Mouse (Mus musculus) midbrain, embryonic 12.5 days (tissue): ENCODE data around the gene Tnfrsf25. TPM values are rescaled to one million over a fixed set of nuclear protein-coding genes. Genes with fewer than 3 reads are reported as not detected.
A peak's percentile ranks its signal among the peaks of the same experiment; 100 is the strongest.

Experiments
- ATAC-seq: fragments of 200-750 bp; cut with Nextera tagmentation; 2 replicates; pipeline ENCODE4 v1.8.0; 2017; ENCODE audit warnings: low read depth, moderate TSS enrichment, moderate library complexity; ENCODE audit not compliant: low FRiP score
- H3K27ac ChIP-seq: fragments of 300-500 bp; sonication (generic); replicated peaks from 2 replicates; pipeline ENCODE4 v1.5.1; 2016; ENCODE audit warnings: mild to moderate bottlenecking
- H3K27me3 ChIP-seq: fragments of 300-500 bp; sonication (generic); 2 replicates; pipeline ENCODE4 v1.6.1; 2016; ENCODE audit warnings: mild to moderate bottlenecking
- H3K36me3 ChIP-seq: fragments of 300-500 bp; sonication (generic); 2 replicates; pipeline ENCODE4 v1.6.1; 2016
- H3K4me1 ChIP-seq: fragments of 300-500 bp; sonication (generic); 2 replicates; pipeline ENCODE4 v1.6.1; 2016
- H3K4me2 ChIP-seq: fragments of 300-500 bp; sonication (generic); replicated peaks from 2 replicates; pipeline ENCODE4 v1.6.1; 2016; ENCODE audit warnings: mild to moderate bottlenecking, moderate library complexity
- H3K4me3 ChIP-seq: fragments of 300-500 bp; sonication (generic); 2 replicates; pipeline ENCODE4 v1.5.1; 2016; ENCODE audit warnings: mild to moderate bottlenecking
- H3K9ac ChIP-seq: fragments of 300-500 bp; sonication (generic); replicated peaks from 2 replicates; pipeline ENCODE4 v1.6.1; 2016; ENCODE audit warnings: mild to moderate bottlenecking, moderate library complexity
- H3K9me3 ChIP-seq: fragments of 300-500 bp; sonication (generic); 2 replicates; pipeline ENCODE4 v1.6.1; 2016; ENCODE audit warnings: mild to moderate bottlenecking
- WGBS: fragments of 180-500 bp; shearing (Covaris S2); methylation state at CpG from one replicate; pipeline ENCODE4 v1.1.7; 2016; 5-methylcytosine and 5-hydroxymethylcytosine counted together
- polyA plus RNA-seq: library from polyadenylated mRNA; unstranded; fragments of >200 nt; fragmentation: Nextera tagmentation; extraction: Ambion mirVana; gene quantifications from 2 replicates; pipeline ENCODE4 v1.2.1, GENCODE M21; 2016

Tnfrsf25 gene
- 0.73 and 0.83 TPM in 2 replicates for polyA plus RNA-seq

DNA sequence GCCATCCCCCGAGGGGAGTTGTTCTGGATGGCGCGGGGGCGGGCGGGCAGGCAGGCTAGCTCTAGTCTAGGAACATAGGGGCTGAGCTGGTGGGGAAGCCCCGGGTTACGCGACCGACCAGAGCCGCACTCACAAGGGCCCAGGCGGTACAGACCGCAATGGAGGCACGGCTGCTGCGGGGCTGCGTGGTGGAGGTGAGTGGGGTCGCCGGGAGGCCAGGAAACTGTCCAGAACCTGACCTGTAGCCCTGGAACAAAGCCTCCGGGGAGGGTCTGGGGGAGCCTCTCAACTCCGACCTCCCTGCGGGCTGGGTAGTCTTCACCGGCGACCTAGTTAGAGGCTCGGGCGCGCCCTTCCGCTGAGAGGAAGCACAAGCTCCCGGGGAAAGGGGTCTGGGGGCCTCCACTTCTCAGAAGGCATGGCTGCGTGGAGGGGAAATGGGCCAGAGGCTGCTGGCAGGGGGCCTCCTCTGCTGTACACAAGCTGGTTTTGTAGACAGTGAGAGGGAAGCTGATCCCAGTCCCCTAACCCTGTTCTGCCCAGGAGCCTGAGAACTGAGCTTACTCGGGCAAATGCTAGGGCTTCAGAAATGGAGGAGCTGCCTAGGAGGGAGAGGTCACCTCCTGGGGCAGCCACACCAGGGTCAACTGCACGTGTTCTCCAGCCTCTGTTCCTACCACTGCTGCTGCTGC is at the start of gene Tnfrsf25:
Gene Tnfrsf25, plus strand, starts transcription at position 14 of the 692 bp plus-strand sequence.
- peaks cover 29% of the 10 kb centered on the region for H3K4me1 ChIP-seq
- H3K27ac ChIP-seq: no peak within 1 kb of the TSS

GRCm38 (mm10) chr4:152067280-152067679 is 48.5 kb upstream of the Tnfrsf25 start:
- Histone ChIP-seq H3K4me1 (peaks cover 1% of the 10 kb centered on the region), H3K9ac (no peak overlapping the region), H3K4me2 (no peak overlapping the region), H3K9me3 (no peaks in the 10 kb centered on the region), H3K27me3 (no peaks in the 10 kb centered on the region), H3K36me3 (peaks cover 2% of the 10 kb centered on the region; the same call in 1 of the 2 replicates), H3K27ac (no peak overlapping the region), H3K4me3 (no peak overlapping the region)
- ATAC-seq: no peak

More for the DNA sequence above, at the start of gene Tnfrsf25:
- ATAC-seq: no peak
- Histone ChIP-seq H3K4me3 (peak within 1 kb of the TSS; percentile 19), H3K27me3 (peaks cover 88% of the 10 kb centered on the region), H3K36me3 (peaks cover 8% of the 10 kb centered on the region; the same call in 1 of the 2 replicates), H3K9ac (peak within 1 kb of the TSS; percentile 20; the same call in 1 of the 2 replicates), H3K9me3 (no peaks in the 10 kb centered on the region), H3K4me2 (peak within 1 kb of the TSS; percentile 35)
- WGBS: 3% methylated on average over 30 of the region's 30 CpGs

- no peak overlapping the region for H3K9ac ChIP-seq
- WGBS: 70% methylated on average over 6 of the region's 6 CpGs
- H3K36me3 ChIP-seq: no peaks in the 10 kb centered on the region
- no peak overlapping the region for H3K4me3 ChIP-seq
- no peaks in the 10 kb centered on the region for H3K9me3 ChIP-seq
- H3K27me3 ChIP-seq: no peaks in the 10 kb centered on the region
- H3K27ac ChIP-seq: no peak overlapping the region
- ATAC-seq: no peak
- peaks cover 7% of the 10 kb centered on the region for H3K4me1 ChIP-seq
- no peak overlapping the region for H3K4me2 ChIP-seq
Observed at GRCm38 (mm10) chr4:152068166-152068724, 47.5 kb upstream of the Tnfrsf25 start.

DNA sequence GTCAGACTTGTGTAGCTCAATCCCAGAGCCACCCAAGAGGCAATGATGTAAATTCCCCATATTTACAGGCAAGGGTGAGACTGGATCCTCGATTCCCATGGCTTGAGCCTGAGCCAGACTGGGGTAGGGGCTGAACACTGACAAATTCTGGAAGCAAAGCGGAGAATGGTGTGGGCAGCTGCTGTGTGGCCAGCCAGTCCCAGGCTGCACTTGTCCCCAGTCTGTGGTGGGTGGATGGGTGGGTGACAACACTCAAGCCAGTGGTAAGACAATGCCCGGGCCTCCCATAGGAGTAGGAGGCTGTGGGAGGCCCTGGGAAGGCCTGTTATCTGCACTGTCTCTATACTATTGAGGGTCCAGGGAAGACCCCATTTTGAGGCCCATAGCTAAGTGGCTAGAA is 46.5 kb upstream of the Tnfrsf25 start:
- no peak for ATAC-seq
- Histone ChIP-seq H3K4me2 (no peak overlapping the region), H3K27me3 (no peaks in the 10 kb centered on the region), H3K27ac (no peak overlapping the region), H3K36me3 (no peaks in the 10 kb centered on the region), H3K4me1 (peaks cover 7% of the 10 kb centered on the region), H3K9me3 (no peaks in the 10 kb centered on the region), H3K4me3 (no peak overlapping the region), H3K9ac (no peak overlapping the region)
- WGBS: 87% methylated on average over 3 of the region's 3 CpGs

DNA sequence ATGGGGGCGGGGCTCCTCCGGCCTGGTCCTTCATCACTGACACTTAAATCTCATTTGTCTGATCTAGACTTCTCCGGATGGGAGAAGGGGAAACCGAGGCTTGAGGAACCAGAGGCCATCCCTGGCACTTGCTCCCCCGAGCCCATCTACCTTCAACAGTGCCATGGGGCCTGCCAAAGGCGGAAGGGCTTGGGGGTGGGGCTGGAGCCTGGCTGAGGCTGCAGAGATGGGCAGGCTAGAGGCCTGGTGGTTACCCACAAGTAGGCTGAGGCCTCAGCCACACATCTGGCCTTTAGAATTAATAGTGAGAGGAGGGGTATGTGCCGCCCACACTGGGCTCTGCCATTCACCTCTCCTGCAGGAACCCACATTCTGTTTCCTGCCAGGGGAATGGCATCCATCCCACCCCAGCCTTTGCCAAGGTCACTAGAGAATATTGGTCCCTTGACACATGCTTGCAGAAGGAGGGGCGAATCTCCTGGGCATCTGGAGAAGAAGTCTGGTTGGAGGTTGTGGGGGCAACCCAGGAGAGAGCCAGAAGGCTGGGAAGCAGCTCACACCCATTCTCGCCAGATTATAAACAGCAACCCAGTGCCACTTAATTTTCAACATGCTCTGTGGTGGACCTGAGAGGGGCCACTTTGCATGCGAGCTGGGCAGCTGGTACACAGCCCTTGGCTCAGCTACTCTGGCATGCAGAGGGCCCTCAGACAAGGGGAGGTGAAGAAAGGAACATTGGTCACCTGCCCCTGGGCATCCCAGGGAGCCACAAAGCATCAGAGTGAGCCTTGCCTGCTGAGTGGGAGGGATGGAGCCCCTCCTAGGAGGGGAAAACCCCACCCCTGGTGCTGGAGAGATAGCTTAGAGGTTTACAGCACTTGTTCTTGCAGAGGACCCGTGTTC is 45.0 kb upstream of the Tnfrsf25 start:
- no peak overlapping the region for H3K9ac ChIP-seq
- no peaks in the 10 kb centered on the region for H3K27me3 ChIP-seq
- WGBS: 81% methylated on average over 11 of the region's 11 CpGs
- H3K4me2 ChIP-seq: no peak overlapping the region
- no peak for ATAC-seq
- peaks cover 7% of the 10 kb centered on the region for H3K4me1 ChIP-seq
- H3K27ac ChIP-seq: no peak overlapping the region
- H3K9me3 ChIP-seq: no peaks in the 10 kb centered on the region
- no peak overlapping the region for H3K4me3 ChIP-seq
- no peaks in the 10 kb centered on the region for H3K36me3 ChIP-seq

DNA sequence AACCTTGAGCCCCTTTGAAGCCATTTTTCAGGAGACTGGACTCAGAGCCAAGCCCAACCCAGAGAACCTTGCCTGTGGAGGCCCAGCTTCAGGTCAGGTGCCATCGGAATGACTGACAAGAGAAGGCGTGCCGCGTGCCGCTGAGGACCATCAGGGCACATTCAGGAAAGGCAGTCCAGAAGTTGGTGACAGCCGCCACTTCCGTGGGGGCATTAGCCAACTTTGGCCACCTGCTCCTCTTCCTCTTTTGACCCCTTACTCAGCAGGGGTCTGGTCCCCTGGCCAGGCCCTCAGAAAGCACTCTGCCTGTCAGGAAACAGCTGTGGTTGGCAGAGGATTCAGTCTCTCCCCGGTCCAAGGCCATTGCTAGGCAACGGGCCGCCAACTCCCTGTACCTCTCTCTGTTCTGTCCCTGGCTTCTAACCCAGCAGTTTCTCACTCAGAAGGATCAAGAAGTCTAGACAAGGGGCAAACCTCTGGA is 43.6 kb upstream of the Tnfrsf25 start, which contains the start of gene Plekhg5:
Gene Plekhg5, plus strand, starts transcription at position 378 of the 481 bp plus-strand sequence.
- no peak within 1 kb of the TSS for H3K9ac ChIP-seq
- H3K27me3 ChIP-seq: no peaks in the 10 kb centered on the region
- H3K36me3 ChIP-seq: no peaks in the 10 kb centered on the region
- ATAC-seq: no peak
- peaks cover 7% of the 10 kb centered on the region for H3K4me1 ChIP-seq
- H3K27ac ChIP-seq: no peak within 1 kb of the TSS
- H3K4me2 ChIP-seq: no peak within 1 kb of the TSS
- H3K9me3 ChIP-seq: no peaks in the 10 kb centered on the region
- WGBS: 67% methylated on average over 10 of the region's 10 CpGs
- no peak within 1 kb of the TSS for H3K4me3 ChIP-seq

- Histone ChIP-seq H3K4me1 (peaks cover 7% of the 10 kb centered on the region), H3K36me3 (no peaks in the 10 kb centered on the region), H3K4me3 (no peak overlapping the region), H3K9ac (no peak overlapping the region), H3K9me3 (no peaks in the 10 kb centered on the region), H3K27ac (no peak overlapping the region), H3K4me2 (no peak overlapping the region), H3K27me3 (no peaks in the 10 kb centered on the region)
- no peak for ATAC-seq
- WGBS: 63% methylated on average over 10 of the region's 10 CpGs
Observed at GRCm38 (mm10) chr4:152072655-152073054, 43.1 kb upstream of the Tnfrsf25 start.

- no peak overlapping the region for H3K9ac ChIP-seq
- no peak overlapping the region for H3K4me2 ChIP-seq
- WGBS: 88% methylated on average over 6 of the region's 6 CpGs
- peaks cover 7% of the 10 kb centered on the region for H3K4me1 ChIP-seq
- H3K9me3 ChIP-seq: no peaks in the 10 kb centered on the region
- H3K27me3 ChIP-seq: no peaks in the 10 kb centered on the region
- no peaks in the 10 kb centered on the region for H3K36me3 ChIP-seq
- no peak overlapping the region for H3K4me3 ChIP-seq
- ATAC-seq: no peak
- no peak overlapping the region for H3K27ac ChIP-seq
Observed at GRCm38 (mm10) chr4:152073715-152074114, 42.0 kb upstream of the Tnfrsf25 start.

GRCm38 (mm10) chr4:152074548-152074947 is 41.2 kb upstream of the Tnfrsf25 start:
- no peaks in the 10 kb centered on the region for H3K27me3 ChIP-seq
- WGBS: 82% methylated on average over 9 of the region's 9 CpGs
- no peaks in the 10 kb centered on the region for H3K9me3 ChIP-seq
- no peaks in the 10 kb centered on the region for H3K36me3 ChIP-seq
- no peak overlapping the region for H3K4me2 ChIP-seq
- H3K27ac ChIP-seq: no peak overlapping the region
- no peak overlapping the region for H3K9ac ChIP-seq
- ATAC-seq: no peak
- no peak overlapping the region for H3K4me3 ChIP-seq
- peaks cover 7% of the 10 kb centered on the region for H3K4me1 ChIP-seq

DNA sequence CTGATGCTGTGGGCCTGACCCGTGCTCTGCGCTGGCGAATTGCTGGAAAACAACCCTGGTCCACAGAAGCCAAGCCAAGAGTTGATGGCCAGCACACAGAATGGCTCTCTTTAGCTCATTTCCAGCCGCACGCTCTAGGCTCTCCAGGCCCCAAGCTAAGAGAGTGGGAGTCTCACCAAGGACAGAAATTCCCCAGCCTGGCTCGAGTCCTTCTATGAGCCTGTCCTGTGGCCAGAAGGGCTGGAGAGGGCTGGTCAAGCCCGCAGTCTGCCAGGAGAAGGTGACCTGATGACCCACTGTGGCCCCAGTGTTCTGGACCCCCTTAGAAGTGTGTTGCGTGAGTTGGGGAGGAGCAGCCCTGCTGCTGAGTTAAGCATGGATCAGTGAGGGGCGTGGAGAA is 38.5 kb upstream of the Tnfrsf25 start:
- Histone ChIP-seq H3K36me3 (no peaks in the 10 kb centered on the region), H3K27me3 (no peaks in the 10 kb centered on the region), H3K4me3 (no peak overlapping the region), H3K4me1 (peaks cover 6% of the 10 kb centered on the region), H3K9ac (no peak overlapping the region), H3K4me2 (no peak overlapping the region), H3K27ac (no peak overlapping the region), H3K9me3 (no peaks in the 10 kb centered on the region; the same call in 1 of the 2 replicates)
- no peak for ATAC-seq
- 89% methylated on average over 9 of the region's 9 CpGs for WGBS

DNA sequence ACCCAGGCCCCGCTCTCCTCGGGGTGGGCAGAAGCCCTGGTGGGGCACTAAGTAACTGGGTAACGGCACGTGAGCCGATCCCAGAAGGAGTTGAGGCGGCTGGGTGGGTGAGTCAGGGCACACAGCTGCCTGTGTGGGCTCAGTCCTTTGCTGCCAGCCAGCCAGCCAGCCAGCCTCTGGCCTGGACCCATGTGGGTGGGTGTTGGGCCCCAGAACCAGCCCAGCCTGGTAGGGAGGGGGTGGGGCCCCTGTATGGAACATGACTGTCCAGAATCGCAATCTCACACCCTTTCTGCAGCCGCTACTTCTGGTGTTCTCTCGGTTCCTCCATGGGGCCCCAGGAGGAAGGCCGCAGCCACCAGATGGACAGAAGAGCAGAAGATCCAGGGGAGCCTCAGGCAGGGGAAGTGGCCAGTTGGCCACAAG is 37.6 kb upstream of the Tnfrsf25 start:
- Histone ChIP-seq H3K9ac (no peak overlapping the region), H3K4me3 (no peak overlapping the region), H3K36me3 (no peaks in the 10 kb centered on the region), H3K4me2 (no peak overlapping the region), H3K4me1 (no peaks in the 10 kb centered on the region), H3K27ac (no peak overlapping the region), H3K9me3 (no peaks in the 10 kb centered on the region; the same call in 1 of the 2 replicates), H3K27me3 (no peaks in the 10 kb centered on the region)
- no peak for ATAC-seq
- WGBS: 91% methylated on average over 10 of the region's 10 CpGs

DNA sequence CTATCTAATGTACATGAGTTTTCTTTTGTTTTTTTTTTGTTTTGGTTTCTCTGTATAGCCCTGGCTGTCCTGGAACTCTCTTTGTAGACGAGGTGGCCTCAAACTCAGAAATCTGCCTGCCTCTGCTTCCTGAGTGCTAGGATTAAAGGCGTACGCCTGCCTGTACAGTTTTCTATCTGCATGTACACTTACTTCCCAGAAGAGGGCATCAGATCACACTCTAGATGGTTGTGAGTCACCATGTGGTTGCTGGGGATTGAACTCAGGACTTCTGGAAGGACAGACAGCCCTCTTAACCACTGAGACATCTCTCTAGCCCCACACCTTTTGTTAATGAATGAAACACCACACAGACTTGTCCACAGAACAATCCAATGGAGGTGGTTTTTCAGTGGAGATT is 36.5 kb upstream of the Tnfrsf25 start:
- Histone ChIP-seq H3K9me3 (no peaks in the 10 kb centered on the region; the same call in 1 of the 2 replicates), H3K4me1 (no peaks in the 10 kb centered on the region), H3K27ac (no peak overlapping the region), H3K9ac (no peak overlapping the region), H3K27me3 (peaks cover 7% of the 10 kb centered on the region), H3K36me3 (no peaks in the 10 kb centered on the region), H3K4me2 (no peak overlapping the region), H3K4me3 (no peak overlapping the region)
- ATAC-seq: no peak
- WGBS: 87% methylated on average over 3 of the region's 3 CpGs
